Mouse (Mus musculus): Measurements from ENCODE around the gene Lyrm9. TPM values are rescaled to one million over a fixed set of nuclear protein-coding genes. Genes with fewer than 3 reads are reported as not detected.

The Lyrm9 gene
- polyA plus RNA-seq, 1 experiment from 2014 or later, result 15.2 TPM

DNA sequence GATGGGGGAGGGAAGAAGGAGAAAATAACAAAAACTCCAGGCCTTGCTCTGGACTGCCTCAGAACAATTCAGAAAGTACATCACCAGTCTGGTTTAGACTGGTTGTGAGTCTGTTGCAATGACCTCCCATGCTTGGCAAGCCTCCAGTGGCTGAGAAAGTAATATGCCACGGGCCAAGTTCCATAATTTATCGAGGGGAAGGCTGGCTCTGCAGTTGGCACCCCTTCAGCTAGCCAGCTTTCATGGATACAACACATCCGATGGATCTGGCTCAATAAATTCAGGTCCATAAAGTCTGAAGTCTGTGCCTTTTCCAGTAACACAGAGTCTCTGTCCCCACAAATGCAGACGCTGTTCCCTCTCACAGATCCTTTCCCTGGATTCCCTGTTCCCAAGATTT is 34.8 kb upstream of the Lyrm9 start:
- ATAC-seq (ENCODE audit: insufficient number of reproducible peaks, low FRiP score, low TSS enrichment, low read depth) (no peak), DNase-seq (ENCODE audit: low spot score) (no peak)
- Histone ChIP-seq H3K36me3 (ENCODE audit: control insufficient read depth, insufficient read depth, low read length) (no peaks in the 10 kb centered on the region), H3K27ac (replicated peaks; ENCODE audit: low read depth, low read length) (no peak overlapping the region), H3K4me2 (ENCODE audit: low read depth, severe bottlenecking) (no peak overlapping the region), H3K4me3 (ENCODE audit: low read depth, low read length) (no peak overlapping the region), H3K9ac (ENCODE audit: low read length) (no peak overlapping the region), H3K4me1 (ENCODE audit: control insufficient read depth, insufficient read depth, low read length) (no peaks in the 10 kb centered on the region), H3K27me3 (ENCODE audit: control insufficient read depth, insufficient read depth, low read length) (no peaks in the 10 kb centered on the region), H3K9me3 (ENCODE audit: control insufficient read depth, low read length) (no peaks in the 10 kb centered on the region)
- 63% methylated on average over 4 of the region's 4 CpGs for WGBS

DNA sequence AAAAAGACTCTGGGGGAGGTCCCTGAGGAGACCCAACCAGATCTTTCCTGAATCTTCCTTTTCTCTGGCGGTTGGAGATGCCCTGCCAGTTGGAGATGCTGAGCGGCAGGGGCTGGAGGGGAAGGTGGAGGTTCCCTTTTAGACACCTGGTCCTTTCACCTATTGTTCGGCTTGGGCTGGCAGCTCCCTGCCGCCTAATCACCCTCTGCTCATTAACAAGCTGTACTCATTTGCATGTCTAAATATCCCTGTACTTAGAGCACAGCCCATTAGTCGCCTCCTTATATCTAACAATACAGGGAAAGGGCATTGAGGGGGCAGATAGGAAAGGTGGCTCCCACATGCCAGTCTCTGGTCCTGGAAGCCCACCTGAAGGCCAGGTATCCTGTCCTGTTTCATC is 34.3 kb upstream of the Lyrm9 start:
- no peaks in the 10 kb centered on the region for H3K9me3 ChIP-seq (ENCODE audit: control insufficient read depth, low read length)
- H3K4me2 ChIP-seq (ENCODE audit: low read depth, severe bottlenecking), result no peak overlapping the region
- no peak overlapping the region for H3K9ac ChIP-seq (ENCODE audit: low read length)
- no peak overlapping the region for H3K27ac ChIP-seq (replicated peaks; ENCODE audit: low read depth, low read length)
- H3K36me3 ChIP-seq (ENCODE audit: control insufficient read depth, insufficient read depth, low read length), result no peaks in the 10 kb centered on the region
- DNase-seq (ENCODE audit: low spot score) (no peak), ATAC-seq (ENCODE audit: insufficient number of reproducible peaks, low FRiP score, low TSS enrichment, low read depth) (no peak)
- H3K27me3 ChIP-seq (ENCODE audit: control insufficient read depth, insufficient read depth, low read length), result no peaks in the 10 kb centered on the region
- WGBS, result 45% methylated on average over 5 of the region's 5 CpGs
- no peak overlapping the region for H3K4me3 ChIP-seq (ENCODE audit: low read depth, low read length)
- H3K4me1 ChIP-seq (ENCODE audit: control insufficient read depth, insufficient read depth, low read length), result no peaks in the 10 kb centered on the region

DNA sequence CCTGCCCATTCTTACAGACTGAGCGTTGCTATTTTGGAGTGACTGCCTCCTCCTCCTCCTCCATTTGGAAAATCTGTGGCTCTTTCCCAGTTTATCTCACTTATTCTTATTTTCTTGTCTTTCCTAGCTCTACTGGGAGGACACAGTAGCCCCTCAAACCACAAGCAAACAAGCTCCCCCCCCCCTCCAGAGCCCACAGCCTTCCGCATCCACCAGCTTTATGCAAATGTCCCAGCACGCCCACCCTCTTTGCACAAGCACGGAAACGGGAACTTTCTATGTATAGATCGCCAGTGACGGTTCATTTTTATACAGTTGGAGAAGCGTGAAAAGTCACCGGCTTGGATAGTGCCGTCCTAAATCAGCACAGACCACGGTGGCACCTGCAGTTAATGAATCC is 33.9 kb upstream of the Lyrm9 start:
- Histone ChIP-seq H3K27ac (replicated peaks; ENCODE audit: low read depth, low read length) (no peak overlapping the region), H3K36me3 (ENCODE audit: control insufficient read depth, insufficient read depth, low read length) (no peaks in the 10 kb centered on the region), H3K4me1 (ENCODE audit: control insufficient read depth, insufficient read depth, low read length) (no peaks in the 10 kb centered on the region), H3K9ac (ENCODE audit: low read length) (no peak overlapping the region), H3K4me3 (ENCODE audit: low read depth, low read length) (no peak overlapping the region), H3K9me3 (ENCODE audit: control insufficient read depth, low read length) (no peaks in the 10 kb centered on the region), H3K4me2 (ENCODE audit: low read depth, severe bottlenecking) (no peak overlapping the region), H3K27me3 (ENCODE audit: control insufficient read depth, insufficient read depth, low read length) (no peaks in the 10 kb centered on the region)
- no peak for ATAC-seq (ENCODE audit: insufficient number of reproducible peaks, low FRiP score, low TSS enrichment, low read depth)
- no peak for DNase-seq (ENCODE audit: low spot score)
- WGBS, result 52% methylated on average over 11 of the region's 11 CpGs

DNA sequence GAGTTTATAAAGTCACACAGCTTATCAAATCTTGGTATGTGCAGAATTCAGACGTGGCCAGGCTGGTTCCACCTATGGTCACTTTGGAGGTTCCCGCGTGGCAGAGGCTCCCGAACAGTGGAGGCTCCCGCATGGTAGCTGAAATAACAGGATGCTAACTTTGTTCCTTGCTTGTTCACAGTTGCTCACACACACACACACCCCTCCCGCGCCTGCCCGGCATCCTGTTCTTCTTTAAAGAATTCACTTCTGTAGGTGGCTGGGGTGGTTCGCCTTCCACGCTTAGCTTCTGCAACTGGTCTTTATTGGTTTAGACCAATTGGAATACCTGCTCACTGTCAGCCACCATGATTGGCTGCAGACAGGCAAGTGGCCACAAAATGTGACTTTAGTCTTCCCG is 33.3 kb upstream of the Lyrm9 start:
- Histone ChIP-seq H3K27me3 (ENCODE audit: control insufficient read depth, insufficient read depth, low read length) (no peaks in the 10 kb centered on the region), H3K4me3 (ENCODE audit: low read depth, low read length) (no peak overlapping the region), H3K36me3 (ENCODE audit: control insufficient read depth, insufficient read depth, low read length) (no peaks in the 10 kb centered on the region), H3K4me2 (ENCODE audit: low read depth, severe bottlenecking) (no peak overlapping the region), H3K9ac (ENCODE audit: low read length) (no peak overlapping the region), H3K4me1 (ENCODE audit: control insufficient read depth, insufficient read depth, low read length) (no peaks in the 10 kb centered on the region), H3K9me3 (ENCODE audit: control insufficient read depth, low read length) (no peaks in the 10 kb centered on the region), H3K27ac (replicated peaks; ENCODE audit: low read depth, low read length) (no peak overlapping the region)
- DNase-seq (ENCODE audit: low spot score), result no peak
- no peak for ATAC-seq (ENCODE audit: insufficient number of reproducible peaks, low FRiP score, low TSS enrichment, low read depth)
- whole genome bisulfite sequencing, result 83% methylated on average over 11 of the region's 11 CpGs

DNA sequence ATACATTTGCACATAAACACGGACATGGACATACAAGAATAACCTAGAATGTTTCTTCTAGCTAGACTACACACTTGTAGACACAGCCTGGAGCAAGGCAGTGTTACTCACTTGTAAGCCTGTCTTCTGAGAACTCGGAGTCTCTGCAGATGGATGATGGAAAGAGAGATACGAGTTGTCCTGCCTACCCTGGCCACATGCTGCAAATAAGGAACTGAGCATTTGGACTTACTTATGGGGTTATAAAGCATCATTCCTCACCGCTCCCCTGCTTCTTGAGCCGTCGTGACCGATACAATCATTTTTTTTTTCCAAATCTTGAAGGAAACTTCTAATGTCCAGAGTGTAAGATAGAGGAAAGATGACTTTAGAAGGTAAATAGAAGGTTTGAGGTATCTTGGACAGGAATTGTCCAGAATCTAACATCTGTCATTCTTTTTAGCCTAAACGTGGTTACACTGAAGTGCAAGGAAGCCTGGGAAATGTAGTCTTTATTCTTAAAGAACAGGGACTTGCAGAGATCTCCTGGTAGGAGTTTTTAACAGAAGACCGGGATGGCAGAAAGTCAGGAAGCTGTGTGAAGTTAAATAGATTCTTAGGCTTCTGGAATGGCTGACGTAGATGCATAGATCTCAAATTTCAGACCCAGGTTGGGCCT is 30.2 kb upstream of the Lyrm9 start:
- no peak overlapping the region for H3K9ac ChIP-seq (ENCODE audit: low read length)
- no peaks in the 10 kb centered on the region for H3K4me1 ChIP-seq (ENCODE audit: control insufficient read depth, insufficient read depth, low read length)
- no peaks in the 10 kb centered on the region for H3K9me3 ChIP-seq (ENCODE audit: control insufficient read depth, low read length)
- WGBS, result 79% methylated on average over 10 of the region's 10 CpGs
- no peaks in the 10 kb centered on the region for H3K27me3 ChIP-seq (ENCODE audit: control insufficient read depth, insufficient read depth, low read length)
- no peak overlapping the region for H3K4me2 ChIP-seq (ENCODE audit: low read depth, severe bottlenecking)
- no peaks in the 10 kb centered on the region for H3K36me3 ChIP-seq (ENCODE audit: control insufficient read depth, insufficient read depth, low read length)
- H3K4me3 ChIP-seq (ENCODE audit: low read depth, low read length), result no peak overlapping the region
- DNase-seq (ENCODE audit: low spot score) (no peak), ATAC-seq (ENCODE audit: insufficient number of reproducible peaks, low FRiP score, low TSS enrichment, low read depth) (no peak)
- no peak overlapping the region for H3K27ac ChIP-seq (replicated peaks; ENCODE audit: low read depth, low read length)

DNA sequence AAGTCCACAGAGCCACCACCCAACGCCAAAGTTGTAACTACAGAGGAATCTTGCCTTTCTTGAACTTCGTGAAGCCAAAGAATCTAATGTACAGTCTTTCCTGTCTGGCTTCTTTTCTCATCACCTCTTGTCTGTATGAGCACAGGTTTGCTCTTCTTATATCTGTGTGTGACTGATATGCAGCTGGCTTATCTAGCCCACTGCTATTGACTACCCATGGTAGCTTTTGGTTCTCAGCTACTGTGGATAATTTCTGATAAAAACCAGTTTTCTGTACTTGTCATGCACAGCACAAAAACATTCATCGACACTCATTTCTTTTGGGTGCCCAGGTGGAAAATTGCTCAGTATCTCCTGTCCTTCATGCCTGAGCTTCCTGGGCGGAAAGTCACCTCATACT is 25.3 kb upstream of the Lyrm9 start:
- DNase-seq (ENCODE audit: low spot score) (no peak), ATAC-seq (ENCODE audit: insufficient number of reproducible peaks, low FRiP score, low TSS enrichment, low read depth) (no peak)
- 94% methylated on average over 4 of the region's 4 CpGs for WGBS
- Histone ChIP-seq H3K4me3 (ENCODE audit: low read depth, low read length) (no peak overlapping the region), H3K4me1 (ENCODE audit: control insufficient read depth, insufficient read depth, low read length) (no peaks in the 10 kb centered on the region), H3K9ac (ENCODE audit: low read length) (no peak overlapping the region), H3K27me3 (ENCODE audit: control insufficient read depth, insufficient read depth, low read length) (no peaks in the 10 kb centered on the region), H3K9me3 (ENCODE audit: control insufficient read depth, low read length) (no peaks in the 10 kb centered on the region), H3K4me2 (ENCODE audit: low read depth, severe bottlenecking) (no peak overlapping the region), H3K36me3 (ENCODE audit: control insufficient read depth, insufficient read depth, low read length) (no peaks in the 10 kb centered on the region), H3K27ac (replicated peaks; ENCODE audit: low read depth, low read length) (no peak overlapping the region)

DNA sequence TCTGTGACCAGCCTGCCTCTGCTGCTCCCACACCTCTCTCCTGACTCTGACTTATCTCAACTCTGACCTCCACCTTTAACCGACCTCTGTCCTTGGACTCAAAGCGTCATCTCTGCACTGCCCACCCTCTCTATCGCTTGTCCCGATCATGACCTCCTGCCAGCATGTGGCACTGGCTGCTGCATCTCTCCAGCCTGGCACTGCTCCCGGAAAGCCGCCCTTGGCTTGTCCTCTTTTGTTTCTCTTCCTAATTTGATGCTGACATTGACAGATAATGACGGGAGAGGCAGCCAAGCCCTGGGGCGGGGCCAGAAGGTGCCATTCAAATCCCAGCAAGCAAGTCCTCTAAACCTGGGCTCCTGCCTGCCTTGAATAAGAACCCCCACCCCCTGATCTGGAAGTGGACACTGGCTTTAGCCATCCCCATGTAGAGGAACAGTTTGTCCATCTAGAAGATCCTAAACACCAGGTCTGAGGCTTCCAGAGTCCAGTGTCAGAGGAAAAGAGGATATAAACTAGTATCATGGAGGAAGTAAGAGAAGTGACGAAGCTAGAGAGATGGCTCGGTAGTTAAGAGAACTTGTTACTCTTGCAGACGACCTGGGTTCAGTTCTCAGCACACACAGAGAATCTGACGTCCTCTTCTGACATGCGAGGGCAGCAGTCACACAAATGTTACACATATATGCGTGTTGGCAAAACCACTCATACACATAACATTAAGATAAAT is 22.6 kb upstream of the Lyrm9 start:
- no peak overlapping the region for H3K9ac ChIP-seq (ENCODE audit: low read length)
- H3K4me3 ChIP-seq (ENCODE audit: low read depth, low read length), result no peak overlapping the region
- H3K4me1 ChIP-seq (ENCODE audit: control insufficient read depth, insufficient read depth, low read length), result no peaks in the 10 kb centered on the region
- DNase-seq (ENCODE audit: low spot score) (no peak), ATAC-seq (ENCODE audit: insufficient number of reproducible peaks, low FRiP score, low TSS enrichment, low read depth) (no peak)
- no peaks in the 10 kb centered on the region for H3K9me3 ChIP-seq (ENCODE audit: control insufficient read depth, low read length)
- WGBS, result 73% methylated on average over 14 of the region's 14 CpGs
- no peaks in the 10 kb centered on the region for H3K27me3 ChIP-seq (ENCODE audit: control insufficient read depth, insufficient read depth, low read length)
- H3K36me3 ChIP-seq (ENCODE audit: control insufficient read depth, insufficient read depth, low read length), result no peaks in the 10 kb centered on the region
- H3K27ac ChIP-seq (replicated peaks; ENCODE audit: low read depth, low read length), result no peak overlapping the region
- no peak overlapping the region for H3K4me2 ChIP-seq (ENCODE audit: low read depth, severe bottlenecking)

DNA sequence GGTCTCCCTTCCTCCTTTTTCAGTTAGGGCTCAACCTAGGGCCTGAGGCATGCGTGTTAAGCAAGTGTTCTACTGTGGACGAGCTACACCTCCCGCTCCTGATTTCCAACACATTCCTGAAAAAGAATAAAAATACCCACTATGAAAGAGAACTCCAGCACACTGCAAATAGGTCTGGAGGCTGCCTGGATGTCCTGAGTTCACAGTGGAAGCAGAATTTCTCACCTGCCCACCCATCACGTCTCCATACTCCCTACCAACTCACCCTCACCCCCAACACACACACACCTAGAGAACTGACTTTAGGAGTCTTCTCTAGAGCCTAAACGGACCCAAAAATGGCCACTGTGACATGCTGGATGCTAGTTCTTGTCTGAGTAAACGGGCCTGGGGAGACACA is 21.8 kb upstream of the Lyrm9 start:
- DNase-seq (ENCODE audit: low spot score) (no peak), ATAC-seq (ENCODE audit: insufficient number of reproducible peaks, low FRiP score, low TSS enrichment, low read depth) (no peak)
- Histone ChIP-seq H3K4me3 (ENCODE audit: low read depth, low read length) (no peak overlapping the region), H3K9me3 (ENCODE audit: control insufficient read depth, low read length) (no peaks in the 10 kb centered on the region), H3K4me2 (ENCODE audit: low read depth, severe bottlenecking) (no peak overlapping the region), H3K27ac (replicated peaks; ENCODE audit: low read depth, low read length) (no peak overlapping the region), H3K9ac (ENCODE audit: low read length) (no peak overlapping the region), H3K4me1 (ENCODE audit: control insufficient read depth, insufficient read depth, low read length) (no peaks in the 10 kb centered on the region), H3K36me3 (ENCODE audit: control insufficient read depth, insufficient read depth, low read length) (no peaks in the 10 kb centered on the region), H3K27me3 (ENCODE audit: control insufficient read depth, insufficient read depth, low read length) (no peaks in the 10 kb centered on the region)
- 84% methylated on average over 6 of the region's 6 CpGs for WGBS

DNA sequence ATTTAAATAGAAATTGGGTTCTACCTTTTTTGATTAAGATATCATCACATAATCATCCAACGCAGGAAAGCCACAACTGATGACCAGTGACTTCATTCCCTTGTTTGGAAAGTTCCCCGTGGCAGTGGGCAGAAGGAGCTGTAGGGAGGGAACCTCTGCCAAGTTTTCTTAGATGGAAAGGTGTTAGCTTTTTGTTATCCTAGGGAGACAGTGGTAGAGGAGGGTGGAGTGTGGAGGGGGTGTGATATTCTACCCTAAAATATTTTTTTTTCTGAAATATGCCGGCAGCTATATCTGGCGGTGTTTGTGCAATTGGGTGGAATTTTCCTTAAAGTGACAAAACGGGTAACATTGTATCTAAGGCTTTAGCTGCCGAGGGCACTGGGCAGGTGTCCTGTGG is 21.2 kb upstream of the Lyrm9 start:
- H3K36me3 ChIP-seq (ENCODE audit: control insufficient read depth, insufficient read depth, low read length), result no peaks in the 10 kb centered on the region
- no peak overlapping the region for H3K27ac ChIP-seq (replicated peaks; ENCODE audit: low read depth, low read length)
- no peak overlapping the region for H3K9ac ChIP-seq (ENCODE audit: low read length)
- H3K4me3 ChIP-seq (ENCODE audit: low read depth, low read length), result no peak overlapping the region
- H3K4me2 ChIP-seq (ENCODE audit: low read depth, severe bottlenecking), result no peak overlapping the region
- H3K4me1 ChIP-seq (ENCODE audit: control insufficient read depth, insufficient read depth, low read length), result no peaks in the 10 kb centered on the region
- DNase-seq (ENCODE audit: low spot score) (no peak), ATAC-seq (ENCODE audit: insufficient number of reproducible peaks, low FRiP score, low TSS enrichment, low read depth) (no peak)
- no peaks in the 10 kb centered on the region for H3K27me3 ChIP-seq (ENCODE audit: control insufficient read depth, insufficient read depth, low read length)
- WGBS, result 78% methylated on average over 6 of the region's 6 CpGs
- H3K9me3 ChIP-seq (ENCODE audit: control insufficient read depth, low read length), result no peaks in the 10 kb centered on the region

All from limb, embryonic 11.5 days (tissue).